8 mouse cellular contexts compared by ENCODE assay signal in the genomic region with DNA sequence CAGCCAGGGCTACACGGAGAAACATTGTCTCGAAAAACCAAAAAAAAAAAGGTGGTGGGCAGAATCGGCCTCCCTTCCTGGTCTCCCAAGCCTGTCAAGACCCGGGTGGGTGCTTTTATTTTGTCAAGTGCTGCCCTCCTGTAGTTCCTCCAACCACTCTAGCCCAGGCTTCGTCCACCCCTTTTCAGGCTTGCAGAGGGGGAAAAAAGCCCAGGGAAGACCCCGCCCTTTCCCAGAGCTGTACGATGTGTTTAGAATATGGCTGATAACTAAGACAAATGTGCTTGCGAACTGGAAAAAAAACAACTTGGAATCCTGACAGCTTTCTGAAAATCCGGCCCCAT. TPM values are rescaled to one million over a fixed set of nuclear protein-coding genes. Genes with fewer than 3 reads are reported as not detected.
A peak's percentile ranks its signal among the peaks of the same experiment; 100 is the strongest.
DNase-seq lines count a peak whose midpoint lies in the region; ATAC-seq and TF ChIP-seq lines count a peak whose summit lies in the region.

No protein-coding gene starts in this region.

- ATAC-seq in heart, postnatal 0 days (ENCODE audit: insufficient read depth, low read depth): peak; percentile 18; the same call in 1 of the 2 replicates
- peak; percentile 14; the same call in 1 of the 2 replicates for ATAC-seq in forebrain, postnatal 0 days
- 0 out of 2 replicates have a peak, but pooled peaks have one; percentile 8 for ATAC-seq in megakaryocyte-erythroid progenitor cell, adult 5-6 weeks (replicated peaks; ENCODE audit: low FRiP score, low TSS enrichment, poor library complexity, severe bottlenecking)

- H3K27ac ChIP-seq in heart, postnatal 0 days (ENCODE audit: low read depth): peak overlapping the region; percentile 87
- H3K27ac ChIP-seq in bone marrow, adult 2 months (ENCODE audit: control insufficient read depth, insufficient read depth, low read depth, low read length, poor library complexity): peak overlapping the region; percentile 93
- H3K27ac ChIP-seq in forebrain, postnatal 0 days (ENCODE audit: low read depth, low read length): peak overlapping the region; percentile 84

- WGBS in heart, postnatal 0 days: 38% methylated on average over 9 of the region's 9 CpGs
- 40% methylated on average over 9 of the region's 9 CpGs for WGBS in bone marrow, adult 2 months
- 39% methylated on average over 9 of the region's 9 CpGs for WGBS in forebrain, postnatal 0 days

- H3K27me3 ChIP-seq in heart, postnatal 0 days (ENCODE audit: control insufficient read depth, insufficient read depth, low read length): no peaks in the 10 kb centered on the region
- no peaks in the 10 kb centered on the region for H3K27me3 ChIP-seq in forebrain, postnatal 0 days (ENCODE audit: insufficient read depth, low read length)

- peak; percentile 19; the same call in 1 of the 2 replicates for TF ChIP-seq EP300 in heart, postnatal 0 days (IDR thresholded peaks at IDR 0.05; ENCODE audit: low read depth)

- H3K4me2 ChIP-seq in heart, postnatal 0 days (ENCODE audit: low read depth, low read length): peak overlapping the region; percentile 37
- peak overlapping the region; percentile 34 for H3K4me2 ChIP-seq in forebrain, postnatal 0 days (ENCODE audit: low read depth)

- DNase-seq in heart, postnatal 0 days (ENCODE audit: low spot score): no peak
- DNase-seq in heart, adult 8-10 months (ENCODE audit: low spot score): no peak
- DNase-seq in forebrain, postnatal 0 days: no peak
- DNase-seq in retina, postnatal 1 day: no peak
- no peak for DNase-seq in right cerebral cortex, adult 18-20 months
- no peak for DNase-seq in cerebellum, adult 11-12 months

- H3K9me3 ChIP-seq in heart, postnatal 0 days (replicated peaks; ENCODE audit: control insufficient read depth, low read length): no peaks in the 10 kb centered on the region
- no peaks in the 10 kb centered on the region for H3K9me3 ChIP-seq in forebrain, postnatal 0 days (ENCODE audit: low read length)

- no peaks in the 10 kb centered on the region for H3K4me1 ChIP-seq in heart, postnatal 0 days (ENCODE audit: control insufficient read depth, insufficient read depth)
- H3K4me1 ChIP-seq in bone marrow, adult 2 months (ENCODE audit: control insufficient read depth, insufficient read depth, low read length): no peaks in the 10 kb centered on the region
- no peaks in the 10 kb centered on the region for H3K4me1 ChIP-seq in forebrain, postnatal 0 days (ENCODE audit: insufficient read depth)

- no peak for TF ChIP-seq POLR2A in bone marrow, adult 2 months (IDR thresholded peaks at IDR 0.05; ENCODE audit: borderline replicate concordance, control insufficient read depth, low read depth, low read length)

- H3K4me3 ChIP-seq in heart, postnatal 0 days (ENCODE audit: low read depth, low read length): peak overlapping the region; percentile 13; the same call in 1 of the 2 replicates
- peak overlapping the region; percentile 59 for H3K4me3 ChIP-seq in bone marrow, adult 2 months (replicated peaks; ENCODE audit: control insufficient read depth, low read depth, low read length)
- H3K4me3 ChIP-seq in forebrain, postnatal 0 days (ENCODE audit: low read depth, low read length): peak overlapping the region; percentile 32

- H3K36me3 ChIP-seq in heart, postnatal 0 days (replicated peaks; ENCODE audit: control insufficient read depth, insufficient read depth, low read length): no peaks in the 10 kb centered on the region
- H3K36me3 ChIP-seq in forebrain, postnatal 0 days (ENCODE audit: insufficient read depth): no peaks in the 10 kb centered on the region

- no peak for TF ChIP-seq CTCF in heart, postnatal 0 days (IDR thresholded peaks at IDR 0.05; ENCODE audit: low read depth)
- TF ChIP-seq CTCF in bone marrow, adult 2 months (IDR thresholded peaks at IDR 0.05; ENCODE audit: control insufficient read depth, insufficient read depth, low read length): no peak
- no peak for TF ChIP-seq CTCF in forebrain, postnatal 0 days (IDR thresholded peaks at IDR 0.05; ENCODE audit: low read depth)

- H3K9ac ChIP-seq in heart, postnatal 0 days (replicated peaks; ENCODE audit: low read depth, low read length): no peak overlapping the region
- peak overlapping the region; percentile 37 for H3K9ac ChIP-seq in forebrain, postnatal 0 days

RNA-seq across cellular contexts. Expression of a gene that starts 33.0 kb away (rescaled TPM):
- 0.34 and 0.54 TPM in 2 replicates for total RNA-seq in heart, postnatal 0 days (2014; rRNA removed; ENCODE audit: low replicate concordance)
- 0.65 and 0.67 TPM in 2 replicates for polyA plus RNA-seq in heart, postnatal 0 days (2015; fragmentation: Nextera tagmentation; extraction: Ambion mirVana)
- 1 to 10 TPM in 1 of 4 experiments, under 1 TPM in 3; 0.34 to 1.2 (median 0.78) TPM for total RNA-seq in heart, adult 8-10 months (2022)
- 2.1 TPM in 1 of 2 replicates, not detected in the other for polyA plus RNA-seq in bone marrow, adult 2 months (2011; ENCODE audit: insufficient read depth, insufficient read length, low replicate concordance, missing spikeins)
- total RNA-seq in forebrain, postnatal 0 days (2014; rRNA removed): 114 and 158 TPM in 2 replicates
- polyA plus RNA-seq in forebrain, postnatal 0 days (2015; fragmentation: Nextera tagmentation; extraction: Ambion mirVana): 65.5 and 81.1 TPM in 2 replicates
- total RNA-seq in megakaryocyte-erythroid progenitor cell, adult 5-6 weeks (2014; fragmentation: Nextera tagmentation): 0.07 TPM in 1 of 2 replicates, not detected in the other
- total RNA-seq in megakaryocyte-erythroid progenitor cell, adult 5-6 weeks (2017): not detected in 2 replicates

RNA-seq across cellular contexts. Expression of a gene that starts 44.2 kb away (rescaled TPM):
- not detected in 2 replicates for total RNA-seq in heart, postnatal 0 days (2014; rRNA removed; ENCODE audit: low replicate concordance)
- polyA plus RNA-seq in heart, postnatal 0 days (2015; fragmentation: Nextera tagmentation; extraction: Ambion mirVana): not detected in 2 replicates
- not detected for total RNA-seq in heart, adult 8-10 months (2022)
- 1.1 and 4.7 TPM in 2 replicates for polyA plus RNA-seq in bone marrow, adult 2 months (2011; ENCODE audit: insufficient read depth, insufficient read length, low replicate concordance, missing spikeins)
- total RNA-seq in forebrain, postnatal 0 days (2014; rRNA removed): 2.4 and 2.5 TPM in 2 replicates
- polyA plus RNA-seq in forebrain, postnatal 0 days (2015; fragmentation: Nextera tagmentation; extraction: Ambion mirVana): 2.1 and 2.2 TPM in 2 replicates
- not detected in 2 replicates for total RNA-seq in megakaryocyte-erythroid progenitor cell, adult 5-6 weeks (2014; fragmentation: Nextera tagmentation)
- total RNA-seq in megakaryocyte-erythroid progenitor cell, adult 5-6 weeks (2017): not detected in 2 replicates

RNA-seq across cellular contexts. Expression of a gene that starts 58.2 kb away (rescaled TPM):
- 47.2 and 52.3 TPM in 2 replicates for total RNA-seq in heart, postnatal 0 days (2014; rRNA removed; ENCODE audit: low replicate concordance)
- 12.8 and 14.1 TPM in 2 replicates for polyA plus RNA-seq in heart, postnatal 0 days (2015; fragmentation: Nextera tagmentation; extraction: Ambion mirVana)
- 10 to 100 TPM; 15.7 to 20.3 (median 19.5) TPM for total RNA-seq in heart, adult 8-10 months (2022)
- 122 and 196 TPM in 2 replicates for polyA plus RNA-seq in bone marrow, adult 2 months (2011; ENCODE audit: insufficient read depth, insufficient read length, low replicate concordance, missing spikeins)
- 22.0 and 35.7 TPM in 2 replicates for total RNA-seq in forebrain, postnatal 0 days (2014; rRNA removed)
- 7.3 and 14.4 TPM in 2 replicates for polyA plus RNA-seq in forebrain, postnatal 0 days (2015; fragmentation: Nextera tagmentation; extraction: Ambion mirVana)
- total RNA-seq in megakaryocyte-erythroid progenitor cell, adult 5-6 weeks (2014; fragmentation: Nextera tagmentation): 71.6 and 80.7 TPM in 2 replicates
- 33.1 and 34.7 TPM in 2 replicates for total RNA-seq in megakaryocyte-erythroid progenitor cell, adult 5-6 weeks (2017)

Comparison
In these comparisons a context has a peak if more than half of its experiments do, and no peak if none do; other contexts are left out.
1. RNA of a gene that starts 33.0 kb away (total RNA-seq): 114 to 158 TPM in forebrain, postnatal 0 days; 0.34 to 1.2 TPM in heart, adult 8-10 months, 0.34 to 0.54 TPM in heart, postnatal 0 days and 0.07 TPM in megakaryocyte-erythroid progenitor cell, adult 5-6 weeks; every median in the first group is over 10 times any median in the second.
2. Peak in every context shown above with its lines, with median percentiles within 50 percentile points of each other: ATAC-seq, H3K27ac ChIP-seq and H3K4me3 ChIP-seq.